Mouse (Mus musculus): ENCODE measurements around the gene 1700028P14Rik. TPM values are rescaled to one million over a fixed set of nuclear protein-coding genes. Genes with fewer than 3 reads are reported as not detected.
"Not testable (repeated sequence)": the region's sequence is repeated elsewhere in the genome, so short reads cannot be mapped to it uniquely, and the experiment has no call there.

Gene 1700028P14Rik
- total RNA-seq (2021) = not detected
- long read RNA-seq, experiment 1 = 0 reads
- long read RNA-seq, experiment 2 = 0 reads

- H3K27ac ChIP-seq = no peak within 1 kb of the TSS
- intact Hi-C loops (cut with DNase I) = no loop called here
- peak within 1 kb of the TSS; percentile 33 for H3K4me3 ChIP-seq
- TF ChIP-seq CTCF (IDR thresholded peaks at IDR 0.05) = no peak
- DNase-seq = peak; percentile 52
These were observed at the start of gene 1700028P14Rik for GRCm38 (mm10) chr19:23652644-23653043. TSS of gene 1700028P14Rik (minus strand) at chr19:23652812.

- Histone ChIP-seq H3K4me3 (no peak overlapping the region), H3K27ac (no peak overlapping the region)
- DNase-seq = no peak
- intact Hi-C loops (cut with DNase I) = no loop called here
- no peak for TF ChIP-seq CTCF (IDR thresholded peaks at IDR 0.05)
These were observed 46.5 kb upstream of the 1700028P14Rik start for GRCm38 (mm10) chr19:23699131-23699530.

- Histone ChIP-seq H3K4me3 (no peak overlapping the region), H3K27ac (peak overlapping the region; percentile 52)
- TF ChIP-seq CTCF (IDR thresholded peaks at IDR 0.05) = no peak
- intact Hi-C loops (cut with DNase I) = no loop called here
- peak; percentile 36 for DNase-seq
These were observed 45.8 kb upstream of the 1700028P14Rik start for GRCm38 (mm10) chr19:23698366-23698765.

- DNase-seq = peak; percentile 52
- no peak for TF ChIP-seq CTCF (IDR thresholded peaks at IDR 0.05)
- intact Hi-C loops (cut with DNase I) = no loop called here
- H3K4me3 ChIP-seq = no peak overlapping the region
- peak overlapping the region; percentile 52 for H3K27ac ChIP-seq
These were observed 45.2 kb upstream of the 1700028P14Rik start for GRCm38 (mm10) chr19:23697861-23698260.

GRCm38 (mm10) chr19:23694344-23694743, 41.7 kb upstream of the 1700028P14Rik start:
- intact Hi-C loops (cut with DNase I) = no loop called here
- no peak for TF ChIP-seq CTCF (IDR thresholded peaks at IDR 0.05)
- peak; percentile 56 for DNase-seq
- Histone ChIP-seq H3K27ac (no peak overlapping the region), H3K4me3 (no peak overlapping the region)

- intact Hi-C loops (cut with DNase I) = no loop called here
- peak overlapping the region; percentile 96 for H3K27ac ChIP-seq
- no peak for TF ChIP-seq CTCF (IDR thresholded peaks at IDR 0.05)
- H3K4me3 ChIP-seq = peak overlapping the region; percentile 88
- DNase-seq = no peak
These were observed 35.9 kb upstream of the 1700028P14Rik start for GRCm38 (mm10) chr19:23688421-23688946.

- intact Hi-C loops (cut with DNase I) = loop anchor here (2.0 kb wide), 2 partner anchors 71 to 593 kb away; partner anchors contain the start of genes Apba1 and Fxn
- no peak for TF ChIP-seq CTCF (IDR thresholded peaks at IDR 0.05)
- Histone ChIP-seq H3K27ac (peak within 1 kb of the TSS; percentile 96), H3K4me3 (peak within 1 kb of the TSS; percentile 88)
- peak; percentile 97 for DNase-seq
These were observed 34.8 kb upstream of the 1700028P14Rik start, which contains the start of gene Ptar1 for GRCm38 (mm10) chr19:23687296-23688021. TSS of gene Ptar1 (plus strand) at chr19:23687429.

GRCm38 (mm10) chr19:23686962-23687295, 34.3 kb upstream of the 1700028P14Rik start:
- H3K4me3 ChIP-seq = peak overlapping the region; percentile 88
- H3K27ac ChIP-seq = peak overlapping the region; percentile 96
- TF ChIP-seq CTCF (IDR thresholded peaks at IDR 0.05) = no peak
- no peak for DNase-seq
- intact Hi-C loops (cut with DNase I) = loop anchor here (2.0 kb wide), 2 partner anchors 72 to 594 kb away; partner anchors contain the start of genes Apba1 and Fxn

GRCm38 (mm10) chr19:23675656-23676055, 23.0 kb upstream of the 1700028P14Rik start:
- H3K4me3 ChIP-seq; intact Hi-C loops (cut with DNase I); H3K27ac ChIP-seq; DNase-seq: not testable (repeated sequence)

GRCm38 (mm10) chr19:23673021-23673420, 20.4 kb upstream of the 1700028P14Rik start:
- TF ChIP-seq CTCF (IDR thresholded peaks at IDR 0.05) = no peak
- Histone ChIP-seq H3K27ac (no peak overlapping the region), H3K4me3 (no peak overlapping the region)
- no peak for DNase-seq
- intact Hi-C loops (cut with DNase I) = no loop called here

- no peak for TF ChIP-seq CTCF (IDR thresholded peaks at IDR 0.05)
- intact Hi-C loops (cut with DNase I) = no loop called here
- Histone ChIP-seq H3K4me3 (no peak overlapping the region), H3K27ac (no peak overlapping the region)
- DNase-seq = no peak
These were observed 15.6 kb upstream of the 1700028P14Rik start for GRCm38 (mm10) chr19:23668142-23668655.

- Histone ChIP-seq H3K27ac (no peak overlapping the region), H3K4me3 (no peak overlapping the region)
- no peak for TF ChIP-seq CTCF (IDR thresholded peaks at IDR 0.05)
- intact Hi-C loops (cut with DNase I) = no loop called here
- no peak for DNase-seq
These were observed 11.5 kb upstream of the 1700028P14Rik start for GRCm38 (mm10) chr19:23664083-23664482.

GRCm38 (mm10) chr19:23658350-23658749, 5.7 kb upstream of the 1700028P14Rik start:
- Histone ChIP-seq H3K27ac (no peak overlapping the region), H3K4me3 (no peak overlapping the region)
- TF ChIP-seq CTCF (IDR thresholded peaks at IDR 0.05) = no peak
- intact Hi-C loops (cut with DNase I) = no loop called here
- no peak for DNase-seq

Data from gastrocnemius, adult 2 months (tissue).